Mouse (Mus musculus) T-helper 1 cell (primary cell): ENCODE data around the gene Xylt1.

ENCODE experiments used
- in situ Hi-C: fragments of 300-600 bp; cut with MboI, MseI; formaldehyde crosslinking; loops from one replicate; pipeline ENCODE4 v1.15.1; 2025; ENCODE audit warnings: high pct_unique_total_duplicates

Xylt1 gene

DNA sequence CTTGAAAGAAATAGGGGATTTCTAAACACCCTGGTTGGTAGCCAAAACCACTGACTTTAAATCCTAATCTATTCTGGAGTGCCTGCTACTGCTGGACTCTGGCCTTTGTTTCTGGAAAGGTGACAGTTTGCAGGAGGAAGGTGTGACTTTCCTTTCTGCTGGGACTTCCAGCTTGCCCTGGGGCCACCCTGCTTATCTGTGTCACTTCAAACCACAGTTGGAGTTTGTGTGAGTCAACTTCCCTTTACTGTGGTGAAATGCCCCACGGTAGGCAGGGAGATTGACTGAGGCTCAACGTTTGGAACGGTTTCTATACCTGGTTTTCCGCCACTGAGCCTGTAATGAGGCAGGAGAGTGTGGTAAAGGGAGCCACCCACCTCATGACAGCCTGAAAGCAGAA, 13.2 kb downstream of the Xylt1 start:
- in situ Hi-C loops = loop anchor here (25.0 kb wide), 2 partner anchors 693 to 893 kb away; no protein-coding TSS in a partner anchor

- in situ Hi-C loops = loop anchor here (25.0 kb wide), 2 partner anchors 693 to 893 kb away; no protein-coding TSS in a partner anchor
Measured at GRCm38 (mm10) chr7:117394380-117394779, 13.6 kb downstream of the Xylt1 start.

DNA sequence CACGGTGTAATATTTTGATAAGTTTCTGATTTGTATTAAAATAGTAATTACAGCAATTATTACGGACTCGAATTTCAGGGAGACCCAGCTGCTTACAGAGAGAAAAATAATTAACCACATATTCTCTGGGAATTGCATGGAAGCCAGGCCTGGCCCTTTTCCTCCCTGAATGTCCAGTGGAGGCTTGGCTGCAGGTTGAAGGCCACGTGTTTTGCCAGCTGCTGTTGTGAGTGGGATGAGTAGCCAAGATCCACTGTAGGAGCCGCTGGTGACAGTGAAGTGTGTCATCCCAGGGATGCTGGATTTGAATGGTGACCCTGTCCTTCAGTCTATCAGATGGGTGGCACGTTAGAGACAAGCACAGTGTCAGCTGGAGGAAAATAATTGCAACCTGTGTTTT, 14.7 kb downstream of the Xylt1 start:
- in situ Hi-C loops = loop anchor here (25.0 kb wide), 2 partner anchors 692 to 892 kb away; no protein-coding TSS in a partner anchor

GRCm38 (mm10) chr7:117397877-117398276, 17.1 kb downstream of the Xylt1 start:
- in situ Hi-C loops = loop anchor here (25.0 kb wide), 2 partner anchors 689 to 889 kb away; no protein-coding TSS in a partner anchor

GRCm38 (mm10) chr7:117399971-117400370, 19.2 kb downstream of the Xylt1 start:
- in situ Hi-C loops = loop anchor here (25.0 kb wide), 2 partner anchors 687 to 887 kb away; no protein-coding TSS in a partner anchor

DNA sequence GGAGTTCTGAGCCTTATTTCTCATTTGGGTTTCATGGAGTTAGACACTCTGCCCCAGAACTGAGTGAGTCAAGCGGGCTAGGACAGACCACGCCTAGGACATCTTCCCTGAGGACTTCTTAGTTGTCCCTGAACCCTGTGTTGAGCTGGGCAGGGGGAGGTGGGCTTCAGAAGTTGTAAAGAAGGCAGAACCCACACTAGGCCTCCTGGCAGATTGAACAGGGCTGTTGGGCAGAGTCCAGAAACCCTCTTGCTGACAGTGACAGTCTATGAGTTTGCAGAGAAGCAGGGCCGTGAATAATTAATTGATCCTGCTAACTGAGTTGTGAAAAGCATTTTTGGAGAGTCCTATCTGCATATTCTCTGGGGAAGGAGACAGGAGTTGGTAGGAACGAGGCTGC, 20.8 kb downstream of the Xylt1 start:
- in situ Hi-C loops = no loop called here

DNA sequence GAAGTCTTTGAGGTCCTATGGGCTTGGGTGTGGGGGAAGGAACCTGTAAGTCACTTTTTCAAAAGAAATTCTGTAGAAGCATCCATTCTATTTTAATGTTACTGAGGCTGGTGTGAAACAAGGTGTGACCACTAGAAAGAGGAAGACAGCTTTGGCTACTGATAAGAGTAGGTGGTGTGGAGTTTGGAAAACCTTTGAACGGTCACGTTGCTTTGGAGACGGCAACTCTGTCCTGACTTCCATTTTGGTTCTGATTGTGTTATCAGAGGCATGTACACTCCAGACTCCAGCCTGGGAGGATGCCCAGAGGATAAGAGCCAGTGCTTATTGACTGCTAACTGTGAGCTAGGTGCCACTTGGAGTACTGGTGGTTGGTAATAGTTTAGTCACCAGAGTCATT, 25.6 kb downstream of the Xylt1 start:
- in situ Hi-C loops = no loop called here

DNA sequence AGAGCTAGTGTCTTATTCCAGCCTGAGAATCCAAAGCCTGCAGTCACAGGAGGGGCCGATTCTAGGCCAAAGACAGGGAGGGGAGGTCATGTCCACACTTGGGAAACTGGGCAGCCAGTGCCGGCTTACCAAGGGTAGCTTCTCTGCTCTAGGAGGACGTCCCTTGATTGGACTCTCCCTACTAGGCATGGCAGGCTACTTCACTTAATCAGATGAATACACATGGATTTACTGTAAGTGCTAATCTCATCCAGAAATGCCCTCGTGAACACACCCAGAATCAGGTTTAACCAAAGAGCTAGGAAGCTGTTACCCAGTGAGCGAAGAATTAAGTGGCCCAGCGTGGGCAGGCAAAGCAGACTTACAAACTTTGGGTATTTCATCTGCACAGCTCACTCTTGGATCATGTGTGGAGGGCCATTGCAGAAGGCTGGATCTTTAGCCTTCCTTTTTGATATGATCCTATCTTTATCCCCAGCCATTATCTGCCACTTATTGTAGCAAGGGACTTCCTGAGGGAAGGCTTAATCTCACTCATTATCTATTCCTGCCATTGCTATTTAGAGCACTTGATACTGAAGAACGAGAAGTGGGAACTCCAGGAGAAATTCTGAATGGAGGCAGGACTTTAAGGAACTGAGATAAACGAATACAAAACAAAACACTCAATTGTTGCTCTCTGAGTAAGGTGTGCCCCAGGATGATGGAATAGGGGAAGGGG, 28.6 kb downstream of the Xylt1 start:
- in situ Hi-C loops = no loop called here

GRCm38 (mm10) chr7:117411874-117412273, 31.1 kb downstream of the Xylt1 start:
- in situ Hi-C loops = no loop called here

DNA sequence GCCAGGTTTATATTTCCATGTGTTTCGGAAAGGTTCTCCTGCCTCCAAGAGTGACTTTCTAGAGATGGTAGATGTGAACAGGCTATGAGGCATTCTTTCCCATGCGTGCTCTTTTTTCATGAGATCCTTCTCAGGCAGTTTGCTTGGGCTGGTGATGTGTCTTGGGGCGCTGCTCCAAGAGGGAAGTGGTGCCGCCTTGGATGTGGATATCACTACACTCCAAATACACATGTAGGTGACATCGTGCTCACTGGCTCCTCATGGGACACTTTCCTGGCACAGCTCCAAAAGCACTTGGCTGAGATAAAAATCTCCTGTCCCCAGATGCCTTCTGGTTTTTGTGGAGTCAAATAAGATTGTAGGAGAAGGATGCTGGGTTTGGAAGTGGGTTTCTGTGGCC, 31.6 kb downstream of the Xylt1 start:
- in situ Hi-C loops = no loop called here

DNA sequence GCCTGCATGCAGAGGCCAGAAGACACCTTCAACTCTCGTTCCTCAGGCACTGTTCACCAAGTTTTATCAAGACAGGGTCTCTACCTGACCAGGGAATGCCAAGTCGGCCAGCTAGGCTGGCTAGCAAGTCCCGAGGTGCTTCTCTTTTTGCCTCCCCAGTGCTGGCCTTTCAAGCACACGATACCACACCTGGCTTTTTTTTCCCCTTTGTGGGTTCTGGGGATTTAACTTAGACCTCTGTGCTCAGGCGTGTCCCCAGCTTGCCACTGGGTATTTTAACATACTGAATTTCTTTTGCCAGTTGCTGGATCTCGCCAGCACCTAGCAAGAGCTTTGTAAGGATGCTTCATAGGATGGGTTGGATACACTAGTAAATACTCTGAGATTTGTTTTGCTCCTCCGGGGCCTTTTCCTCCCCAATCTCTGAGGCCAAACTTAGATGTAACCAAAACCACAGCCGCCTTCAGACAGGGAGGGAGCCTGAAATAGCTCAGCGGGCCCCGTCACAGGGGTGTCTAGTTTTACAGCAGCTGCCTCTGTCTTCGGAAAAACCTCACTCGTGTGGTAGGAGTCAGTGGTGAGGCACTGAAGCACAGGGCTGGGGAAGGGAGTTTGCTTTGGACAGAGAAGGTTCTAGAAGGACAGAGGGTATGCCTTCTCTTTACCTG, 33.7 kb downstream of the Xylt1 start:
- in situ Hi-C loops = no loop called here

- in situ Hi-C loops = no loop called here
Measured at GRCm38 (mm10) chr7:117415009-117415363, 34.2 kb downstream of the Xylt1 start.

- in situ Hi-C loops = no loop called here
Measured at GRCm38 (mm10) chr7:117419041-117419440, 38.3 kb downstream of the Xylt1 start.

- in situ Hi-C loops = no loop called here
Measured at GRCm38 (mm10) chr7:117419846-117420245, 39.1 kb downstream of the Xylt1 start.

GRCm38 (mm10) chr7:117420301-117420700, 39.5 kb downstream of the Xylt1 start:
- in situ Hi-C loops = no loop called here

GRCm38 (mm10) chr7:117420836-117421566, 40.2 kb downstream of the Xylt1 start:
- in situ Hi-C loops = no loop called here

DNA sequence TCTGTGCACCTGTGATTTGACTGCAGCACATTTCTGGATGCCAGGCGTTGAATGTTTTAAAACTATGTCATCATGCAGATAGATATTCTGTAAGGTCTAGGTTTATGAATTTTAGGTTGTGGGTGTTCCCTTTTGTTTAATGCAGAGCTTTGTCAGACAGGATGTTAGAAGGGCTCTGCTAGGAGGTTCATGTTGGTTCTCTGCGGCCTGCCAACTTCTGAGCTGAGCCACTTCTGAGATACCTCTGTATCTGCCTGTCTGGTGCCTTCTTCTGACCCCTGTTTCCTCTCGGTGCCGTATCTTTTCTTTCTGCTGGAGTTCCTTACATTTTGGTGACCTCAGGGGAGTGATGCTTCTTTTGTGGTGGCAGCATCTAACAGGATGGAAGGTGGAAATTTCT, 44.1 kb downstream of the Xylt1 start:
- in situ Hi-C loops = loop anchor here (5.0 kb wide), 1 partner anchor 43 kb away; the partner anchor contains the start of gene Xylt1

DNA sequence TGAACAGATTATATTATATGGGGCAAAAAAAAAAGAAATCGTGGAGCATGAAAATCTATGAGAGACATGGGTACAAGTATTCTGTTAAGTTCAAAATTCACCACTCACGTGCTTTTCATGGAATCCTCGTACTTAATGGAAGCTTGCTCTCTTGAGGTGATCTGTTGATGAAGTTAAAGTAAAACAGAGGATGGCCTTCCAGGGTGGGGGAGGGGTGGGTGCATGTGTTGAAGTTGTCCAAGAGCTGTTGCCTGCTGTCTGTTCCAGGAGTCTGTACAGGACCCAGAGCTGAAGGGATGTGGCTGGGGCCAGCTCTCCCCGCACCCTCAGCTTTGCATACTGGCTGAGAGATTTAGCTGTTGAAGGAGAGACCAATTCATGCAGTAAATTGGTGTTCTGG, 45.6 kb downstream of the Xylt1 start:
- in situ Hi-C loops = loop anchor here (5.0 kb wide), 1 partner anchor 44 kb away; the partner anchor contains the start of gene Xylt1

GRCm38 (mm10) chr7:117428690-117429224, 48.0 kb downstream of the Xylt1 start:
- in situ Hi-C loops = loop anchor here (5.0 kb wide), 1 partner anchor 46 kb away; the partner anchor contains the start of gene Xylt1

DNA sequence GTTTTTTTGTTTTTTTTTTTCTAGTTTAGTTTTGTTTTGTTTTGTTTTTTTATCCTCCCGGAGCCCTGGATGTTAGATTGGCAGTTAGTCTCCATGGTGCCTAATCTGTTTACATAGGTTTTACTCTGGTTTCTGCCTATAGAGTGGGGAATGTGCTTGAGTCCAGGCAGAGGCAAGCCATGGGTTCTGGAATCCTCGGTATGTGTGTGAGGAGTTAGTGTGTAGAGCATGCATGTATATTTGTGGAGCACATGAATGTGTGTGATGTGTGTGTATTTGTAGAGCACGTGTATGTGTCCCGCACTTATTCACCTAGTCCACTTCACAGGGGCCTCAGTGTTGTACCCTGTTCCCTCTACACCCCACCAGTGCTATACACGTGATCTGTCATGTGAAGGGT, 48.7 kb downstream of the Xylt1 start:
- in situ Hi-C loops = loop anchor here (5.0 kb wide), 1 partner anchor 47 kb away; the partner anchor contains the start of gene Xylt1

DNA sequence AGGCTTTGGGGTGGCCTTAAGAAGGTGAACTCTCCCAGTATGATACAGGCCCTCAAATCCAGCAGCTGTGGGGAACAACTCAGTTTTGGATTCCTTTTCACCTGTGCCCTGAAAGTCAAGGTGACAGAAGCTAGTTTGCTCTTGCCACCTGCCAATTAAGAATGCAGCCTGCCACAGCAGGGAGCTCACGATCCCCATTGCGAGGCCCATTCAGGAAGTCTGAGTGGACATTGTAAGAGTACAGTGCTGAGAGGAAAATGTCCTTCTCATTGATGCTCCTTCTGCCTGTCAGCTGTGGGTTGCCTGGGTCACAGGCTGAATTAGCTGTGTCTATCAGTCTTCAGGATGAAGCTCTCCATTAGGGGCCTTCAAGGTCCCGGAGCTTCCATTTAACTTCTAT, 49.1 kb downstream of the Xylt1 start:
- in situ Hi-C loops = loop anchor here (5.0 kb wide), 1 partner anchor 48 kb away; the partner anchor contains the start of gene Xylt1
